Mouse (Mus musculus) C2C12 (cell line): ENCODE results near the gene Axin1. TPM values are rescaled to one million over a fixed set of nuclear protein-coding genes. Genes with fewer than 3 reads are reported as not detected.

Experiments used
- H3K27me3 ChIP-seq: one replicate; pipeline ENCODE4 v1.6.1; 2011; ENCODE audit not compliant: control insufficient read depth, insufficient read depth, insufficient read length
- H3K36me3 ChIP-seq: one replicate; pipeline ENCODE4 v1.6.1; 2011; ENCODE audit not compliant: control insufficient read depth, insufficient read depth
- H3K4me3 ChIP-seq: one replicate; pipeline ENCODE4 v1.5.1; 2011; ENCODE audit warnings: mild to moderate bottlenecking, control low read depth; ENCODE audit not compliant: poor library complexity, insufficient read depth, severe bottlenecking
- H3K79me2 ChIP-seq: one replicate; pipeline ENCODE4 v1.6.1; 2011; ENCODE audit not compliant: control insufficient read depth, insufficient read depth
- H3K79me3 ChIP-seq: one replicate; pipeline ENCODE4 v1.6.1; 2011; ENCODE audit warnings: low read depth, control low read depth
- H3ac ChIP-seq: one replicate; pipeline ENCODE3; 2011; ENCODE audit warnings: low read depth; ENCODE audit not compliant: control insufficient read depth, insufficient read length
- CEBPB ChIP-seq: IDR thresholded peaks from one replicate; pipeline ENCODE4 v1.6.1; 2011; ENCODE audit warnings: low read depth, mild to moderate bottlenecking, control low read depth, moderate library complexity
- CTCF ChIP-seq: IDR thresholded peaks from one replicate; pipeline ENCODE4 v1.5.1; 2011; ENCODE audit not compliant: control insufficient read depth, insufficient read depth, insufficient read length
- FOSL1 ChIP-seq: IDR thresholded peaks from one replicate; pipeline ENCODE4 v1.8.0; 2011; ENCODE audit warnings: mild to moderate bottlenecking, low read length; ENCODE audit not compliant: poor library complexity, insufficient read depth, severe bottlenecking
- MAX ChIP-seq: IDR thresholded peaks from one replicate; pipeline ENCODE4 v1.6.1; 2011; ENCODE audit warnings: mild to moderate bottlenecking, control low read depth
- MYOD1 ChIP-seq: IDR thresholded peaks from one replicate; pipeline ENCODE4 v1.6.1; 2011; ENCODE audit warnings: low read depth; ENCODE audit not compliant: control insufficient read depth, insufficient read length
- MYOG ChIP-seq: IDR thresholded peaks from one replicate; pipeline ENCODE4 v1.6.1; 2011; ENCODE audit not compliant: control insufficient read depth, insufficient read length; ENCODE audit errors: extremely low read depth
- USF1 ChIP-seq: IDR thresholded peaks from one replicate; pipeline ENCODE4 v1.6.1; 2011; ENCODE audit warnings: low read depth, mild to moderate bottlenecking, control low read depth, moderate library complexity
- polyA plus RNA-seq: library from polyadenylated mRNA; unstranded; fragments of >200 nt; fragmentation: generic; extraction: Trizol; gene quantifications from one replicate; pipeline ENCODE4 v1.2.1, GENCODE M21; 2012; ENCODE audit warnings: missing spikeins

Axin1 gene
- polyA plus RNA-seq, 1 experiment: 32.1 TPM

GRCm38 (mm10) chr17:26100166-26100565 lies 38.3 kb upstream of the Axin1 start:
- no peaks in the 10 kb centered on the region for H3K36me3 ChIP-seq
- TF ChIP-seq CEBPB (no peak), USF1 (no peak), FOSL1 (no peak), MAX (no peak), MYOD1 (no peak), CTCF (no peak), MYOG (no peak)
- no peak overlapping the region for H3ac ChIP-seq
- H3K4me3 ChIP-seq: no peak overlapping the region
- no peaks in the 10 kb centered on the region for H3K79me3 ChIP-seq
- no peaks in the 10 kb centered on the region for H3K79me2 ChIP-seq
- no peaks in the 10 kb centered on the region for H3K27me3 ChIP-seq

GRCm38 (mm10) chr17:26101478-26101877 lies 37.0 kb upstream of the Axin1 start:
- Histone ChIP-seq H3K79me2 (no peaks in the 10 kb centered on the region), H3K4me3 (no peak overlapping the region), H3K79me3 (no peaks in the 10 kb centered on the region), H3K36me3 (no peaks in the 10 kb centered on the region), H3K27me3 (no peaks in the 10 kb centered on the region), H3ac (no peak overlapping the region)
- TF ChIP-seq MYOG (no peak), CTCF (no peak), FOSL1 (no peak), MYOD1 (no peak), USF1 (no peak), MAX (no peak), CEBPB (no peak)

DNA sequence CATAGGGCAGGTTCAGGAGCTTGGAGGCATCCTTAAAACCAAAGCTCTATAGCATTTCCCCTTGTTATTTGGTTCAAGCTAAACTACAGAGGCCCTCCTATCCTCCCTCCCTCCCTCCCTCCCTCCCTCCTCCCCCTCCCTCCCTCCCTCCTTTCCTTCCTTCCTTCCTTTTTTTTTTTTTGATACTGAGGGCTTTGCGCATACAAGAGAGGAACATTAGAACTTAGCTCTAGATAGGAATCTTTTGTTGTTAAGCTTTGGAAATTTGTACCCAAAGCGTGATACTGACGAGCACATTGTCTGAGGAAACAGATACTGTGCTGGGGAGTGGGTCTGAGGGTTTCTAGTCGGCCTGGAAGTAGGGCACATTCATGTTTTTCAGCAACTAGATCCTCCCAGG lies 32.9 kb upstream of the Axin1 start:
- no peak overlapping the region for H3ac ChIP-seq
- no peaks in the 10 kb centered on the region for H3K79me2 ChIP-seq
- no peaks in the 10 kb centered on the region for H3K36me3 ChIP-seq
- no peak for TF ChIP-seq FOSL1
- TF ChIP-seq MYOD1: no peak
- TF ChIP-seq CEBPB: no peak
- no peak for TF ChIP-seq MYOG
- TF ChIP-seq USF1: no peak
- no peak for TF ChIP-seq MAX
- no peak for TF ChIP-seq CTCF
- no peaks in the 10 kb centered on the region for H3K27me3 ChIP-seq
- H3K4me3 ChIP-seq: no peak overlapping the region
- H3K79me3 ChIP-seq: no peaks in the 10 kb centered on the region

DNA sequence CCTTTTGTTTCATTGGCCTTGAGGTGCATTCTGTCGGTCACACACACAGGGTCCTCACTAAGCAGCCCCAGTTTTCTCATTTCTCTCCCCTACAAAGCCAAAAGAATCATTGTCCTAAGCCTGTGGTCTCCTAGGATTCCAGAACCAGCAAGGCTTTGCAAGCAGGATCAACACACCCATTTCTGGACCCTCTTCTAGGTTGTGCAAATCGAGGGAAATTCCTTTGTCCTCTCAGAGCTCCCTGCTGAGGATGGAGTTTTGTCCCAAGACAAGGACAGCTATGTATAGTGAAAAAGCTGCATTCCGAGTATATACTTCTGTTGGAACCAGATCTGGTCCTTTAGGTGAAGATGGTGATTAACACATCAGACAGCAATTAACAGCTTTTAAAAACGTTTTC lies 28.3 kb upstream of the Axin1 start:
- H3K79me2 ChIP-seq: no peaks in the 10 kb centered on the region
- H3K36me3 ChIP-seq: no peaks in the 10 kb centered on the region
- H3K79me3 ChIP-seq: no peaks in the 10 kb centered on the region
- no peak overlapping the region for H3K4me3 ChIP-seq
- TF ChIP-seq FOSL1 (no peak), USF1 (no peak), CTCF (no peak), CEBPB (no peak), MAX (no peak), MYOD1 (no peak), MYOG (no peak)
- peaks cover 19% of the 10 kb centered on the region for H3K27me3 ChIP-seq
- no peak overlapping the region for H3ac ChIP-seq

DNA sequence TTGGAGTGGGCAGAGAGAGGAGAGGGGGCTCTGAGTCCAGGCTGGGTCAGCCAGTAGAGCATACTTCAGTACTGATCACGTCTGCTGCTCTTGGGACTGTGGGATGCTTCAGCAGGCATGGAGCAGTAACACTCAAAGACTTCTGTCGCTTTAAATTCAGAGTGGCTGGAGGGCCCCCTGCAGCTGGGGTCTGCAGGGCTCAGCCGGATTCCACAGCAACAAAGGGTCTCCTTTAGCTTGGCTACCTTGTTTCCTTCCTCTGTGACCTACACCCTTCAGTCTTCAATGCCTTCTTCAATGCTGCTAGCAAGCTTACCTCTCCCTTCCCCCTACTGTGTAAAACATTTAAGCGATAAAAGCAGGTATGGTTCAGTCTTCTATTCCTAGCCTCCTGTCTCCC lies 27.5 kb upstream of the Axin1 start:
- H3K79me3 ChIP-seq: no peaks in the 10 kb centered on the region
- peaks cover 28% of the 10 kb centered on the region for H3K27me3 ChIP-seq
- no peaks in the 10 kb centered on the region for H3K79me2 ChIP-seq
- no peaks in the 10 kb centered on the region for H3K36me3 ChIP-seq
- TF ChIP-seq MAX: no peak
- no peak for TF ChIP-seq FOSL1
- TF ChIP-seq MYOG: no peak
- no peak for TF ChIP-seq USF1
- TF ChIP-seq MYOD1: no peak
- no peak for TF ChIP-seq CEBPB
- no peak for TF ChIP-seq CTCF
- no peak overlapping the region for H3ac ChIP-seq
- H3K4me3 ChIP-seq: no peak overlapping the region

GRCm38 (mm10) chr17:26111722-26112121 lies 26.8 kb upstream of the Axin1 start:
- no peak for TF ChIP-seq FOSL1
- TF ChIP-seq CTCF: no peak
- no peak for TF ChIP-seq CEBPB
- TF ChIP-seq MAX: no peak
- TF ChIP-seq MYOD1: no peak
- no peak for TF ChIP-seq USF1
- TF ChIP-seq MYOG: no peak
- H3K27me3 ChIP-seq: peaks cover 28% of the 10 kb centered on the region
- no peak overlapping the region for H3K4me3 ChIP-seq
- H3K36me3 ChIP-seq: no peaks in the 10 kb centered on the region
- no peak overlapping the region for H3ac ChIP-seq
- H3K79me2 ChIP-seq: no peaks in the 10 kb centered on the region
- no peaks in the 10 kb centered on the region for H3K79me3 ChIP-seq
